Mouse (Mus musculus): ENCODE measurements around the gene Olfr878.

DNA sequence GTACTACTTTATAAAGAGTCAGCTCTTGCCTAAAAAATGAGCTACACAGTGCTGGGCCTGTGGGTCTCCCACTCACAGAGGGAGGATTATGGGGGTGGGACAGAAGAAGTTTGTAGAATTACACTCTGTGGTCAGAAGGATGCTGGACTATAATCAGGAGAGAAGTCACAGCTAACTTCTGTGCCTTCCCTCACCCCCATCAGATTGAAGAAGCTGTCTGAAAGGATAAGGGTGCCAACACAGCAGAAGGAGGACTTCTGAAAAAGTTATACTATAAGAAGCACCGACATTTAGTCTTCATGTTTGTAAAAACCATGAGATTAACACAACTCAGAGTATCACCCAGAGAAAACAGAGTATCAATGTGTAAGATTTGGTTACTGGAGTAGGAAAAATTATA lies 46.5 kb upstream of the Olfr878 start:
- TF ChIP-seq CTCF (IDR thresholded peaks at IDR 0.05; ENCODE audit: borderline replicate concordance, insufficient read depth, low read depth, low read length) (no peak), POLR2A (IDR thresholded peaks at IDR 0.05; ENCODE audit: borderline replicate concordance, insufficient read depth, low read length) (no peak)

Measured in cerebellum, adult 2 months (tissue).